ENCODE assay signal across 24 mouse cellular contexts in the genomic region with DNA sequence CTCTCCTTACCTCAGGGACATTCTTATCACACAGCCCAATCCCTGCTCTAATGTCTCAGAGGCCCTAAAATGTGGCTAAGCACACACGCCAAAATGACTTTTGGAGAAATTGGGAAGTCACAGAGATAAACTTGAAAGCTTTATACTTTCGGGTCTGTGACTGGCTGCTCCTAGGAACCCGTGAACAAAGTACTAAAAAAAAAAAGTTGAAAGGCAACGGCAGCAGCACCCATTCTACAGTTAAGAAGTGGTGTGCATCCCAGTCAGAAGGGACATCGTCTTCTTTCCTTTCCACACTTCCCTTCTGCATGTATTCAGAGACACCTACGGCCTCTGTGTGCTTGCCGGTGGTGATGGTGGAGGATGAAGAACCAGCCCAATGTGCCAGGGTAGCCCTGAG. TPM values are rescaled to one million over a fixed set of nuclear protein-coding genes. Genes with fewer than 3 reads are reported as not detected.
DNase-seq lines count a peak whose midpoint lies in the region; ATAC-seq and TF ChIP-seq lines count a peak whose summit lies in the region.
"Had no signal": no experiment of that assay in that cellular context is flagged by ENCODE, and none has a peak within 500 bp of the region (broad histone marks: within the 10 kb centered on the region; RNA-seq: fewer than 3 reads in every experiment).

No protein-coding gene starts in this region.

- H3K27me3 ChIP-seq in liver, embryonic 14.5 days (ENCODE audit: control insufficient read depth, insufficient read depth, low read length): no peaks in the 10 kb centered on the region
- H3K27me3 ChIP-seq in liver, embryonic 12.5 days (replicated peaks): no peaks in the 10 kb centered on the region
- H3K27me3 ChIP-seq in MEL (ENCODE audit: control insufficient read depth in 1 of 2, insufficient read depth in 2 of 2, low read length in 2 of 2): no peaks in the 10 kb centered on the region
- no peaks in the 10 kb centered on the region for H3K27me3 ChIP-seq in thymus, adult 2 months (ENCODE audit: control insufficient read depth, insufficient read depth, low read length)
- H3K27me3 ChIP-seq: embryonic facial prominence, embryonic 13.5 days; embryonic facial prominence, embryonic 15.5 days had no signal

- 56% methylated on average over 7 of the region's 7 CpGs for WGBS in liver, embryonic 14.5 days (ENCODE audit: insufficient replicate concordance)
- WGBS in liver, embryonic 12.5 days (ENCODE audit: insufficient replicate concordance): 67% methylated on average over 7 of the region's 7 CpGs
- 96% methylated on average over 7 of the region's 7 CpGs for WGBS in thymus, adult 2 months

- no peak for DNase-seq in liver, embryonic 14.5 days (ENCODE audit: low read depth in 3 of 3, low spot score in 3 of 3)
- DNase-seq in MEL (ENCODE audit: low read depth, low spot score) (no peak), MEL-GATA-1-ER (ENCODE audit: extremely low read depth, low read depth) (peak; percentile 37)
- DNase-seq in heart, postnatal 14 days: no peak
- no peak for DNase-seq in thymus, adult 2 months
- DNase-seq: adrenal gland, adult 2 months; adrenal gland, postnatal 10 days; adrenal gland, postnatal 25 days; cerebellum, adult 11 months; cerebellum, adult 18-20 months; cerebellum, adult 8-10 months; cerebellum, adult 9-11 months; cerebellum, postnatal 14 days; cerebellum, postnatal 36 days; embryo, embryonic 11 days had no signal

- no peak overlapping the region for H3K4me2 ChIP-seq in liver, embryonic 14.5 days (ENCODE audit: low read depth)
- H3K4me2 ChIP-seq in liver, embryonic 12.5 days: no peak overlapping the region
- H3K4me2 ChIP-seq: embryonic facial prominence, embryonic 13.5 days; embryonic facial prominence, embryonic 15.5 days; forebrain, embryonic 12.5 days had no signal

- H3K4me3 ChIP-seq in liver, embryonic 14.5 days (ENCODE audit: insufficient read depth in 1 of 2, low read depth in 2 of 2, low read length in 2 of 2): no peak overlapping the region
- no peak overlapping the region for H3K4me3 ChIP-seq in liver, embryonic 12.5 days
- peak overlapping the region; percentile 13 to 15; a peak in 3 of 4 replicates for H3K4me3 ChIP-seq in MEL (ENCODE audit: control insufficient read depth in 1 of 2, insufficient read depth in 1 of 2, low read depth in 2 of 2, low read length in 2 of 2)
- no peak overlapping the region for H3K4me3 ChIP-seq in thymus, adult 2 months (ENCODE audit: control insufficient read depth, insufficient read depth, low read length)
- H3K4me3 ChIP-seq: embryonic facial prominence, embryonic 13.5 days; embryonic facial prominence, embryonic 15.5 days; forebrain, embryonic 10.5 days; forebrain, embryonic 12.5 days had no signal

- no peak for TF ChIP-seq EP300 in liver, embryonic 14.5 days (IDR thresholded peaks at IDR 0.05; ENCODE audit: low read depth)
- no peak for TF ChIP-seq EP300 in MEL (IDR thresholded peaks at IDR 0.05; ENCODE audit: low read depth in 1 of 2, low read length in 2 of 2)

- no peak overlapping the region for H3K27ac ChIP-seq in liver, embryonic 14.5 days
- H3K27ac ChIP-seq in liver, embryonic 12.5 days: no peak overlapping the region
- H3K27ac ChIP-seq in MEL (ENCODE audit: control insufficient read depth, low read depth, low read length): peak overlapping the region; percentile 88
- H3K27ac ChIP-seq in thymus, adult 2 months (ENCODE audit: control insufficient read depth, insufficient read depth, low read length): no peak overlapping the region
- H3K27ac ChIP-seq: embryonic facial prominence, embryonic 13.5 days; embryonic facial prominence, embryonic 15.5 days; forebrain, embryonic 10.5 days; forebrain, embryonic 12.5 days had no signal

- H3K9ac ChIP-seq in liver, embryonic 14.5 days (replicated peaks): no peak overlapping the region
- H3K9ac ChIP-seq in liver, embryonic 12.5 days: no peak overlapping the region
- peak overlapping the region; percentile 30 for H3K9ac ChIP-seq in MEL (ENCODE audit: control insufficient read depth, low read depth, low read length, poor library complexity, severe bottlenecking)
- H3K9ac ChIP-seq: embryonic facial prominence, embryonic 13.5 days; embryonic facial prominence, embryonic 15.5 days; forebrain, embryonic 12.5 days had no signal

- TF ChIP-seq POLR2A in MEL (IDR thresholded peaks at IDR 0.05; ENCODE audit: control insufficient read depth in 1 of 2, insufficient read depth in 1 of 2, low read depth in 1 of 2, low read length in 2 of 2, poor library complexity in 1 of 2): no peak
- TF ChIP-seq POLR2A in thymus, adult 2 months (IDR thresholded peaks at IDR 0.05; ENCODE audit: control insufficient read depth, extremely low read depth, insufficient read depth, low read length, poor library complexity): no peak

- no peaks in the 10 kb centered on the region for H3K36me3 ChIP-seq in liver, embryonic 14.5 days (replicated peaks; ENCODE audit: control insufficient read depth, insufficient read depth, low read depth)
- H3K36me3 ChIP-seq in liver, embryonic 12.5 days: no peaks in the 10 kb centered on the region
- H3K36me3 ChIP-seq in MEL (ENCODE audit: control insufficient read depth in 1 of 2, insufficient read depth in 2 of 2, low read length in 2 of 2): peaks cover 3 to 29% of the 10 kb centered on the region in 2 experiments; a peak in 3 of 4 replicates
- H3K36me3 ChIP-seq in thymus, adult 2 months (ENCODE audit: control insufficient read depth, insufficient read depth, low read length): peaks cover 13% of the 10 kb centered on the region
- H3K36me3 ChIP-seq: embryonic facial prominence, embryonic 13.5 days; embryonic facial prominence, embryonic 15.5 days; forebrain, embryonic 10.5 days; forebrain, embryonic 12.5 days had no signal

- no peak for TF ChIP-seq RAD21 in MEL (IDR thresholded peaks at IDR 0.05; ENCODE audit: low read depth, low read length)

- H3K4me1 ChIP-seq in liver, embryonic 14.5 days (replicated peaks; ENCODE audit: control insufficient read depth in 2 of 2, insufficient read depth in 2 of 2, low read length in 1 of 2): peaks cover 0 to 7% of the 10 kb centered on the region in 2 experiments; a peak in 2 of 4 replicates
- peaks cover 14% of the 10 kb centered on the region; the same call in 1 of the 2 replicates for H3K4me1 ChIP-seq in liver, embryonic 12.5 days
- peaks cover 9 to 35% of the 10 kb centered on the region in 2 experiments for H3K4me1 ChIP-seq in MEL (ENCODE audit: control insufficient read depth in 1 of 2, insufficient read depth in 2 of 2, low read length in 2 of 2)
- no peaks in the 10 kb centered on the region for H3K4me1 ChIP-seq in thymus, adult 2 months (replicated peaks; ENCODE audit: control insufficient read depth, insufficient read depth, low read length)
- H3K4me1 ChIP-seq: embryonic facial prominence, embryonic 15.5 days had no signal

- no peaks in the 10 kb centered on the region for H3K9me3 ChIP-seq in liver, embryonic 14.5 days (ENCODE audit: control insufficient read depth, low read length)
- no peaks in the 10 kb centered on the region for H3K9me3 ChIP-seq in liver, embryonic 12.5 days (replicated peaks)
- no peaks in the 10 kb centered on the region for H3K9me3 ChIP-seq in MEL (replicated peaks; ENCODE audit: insufficient read depth, low read length)
- H3K9me3 ChIP-seq: embryonic facial prominence, embryonic 13.5 days; embryonic facial prominence, embryonic 15.5 days; forebrain, embryonic 10.5 days; forebrain, embryonic 12.5 days had no signal

- no peak for TF ChIP-seq CTCF in liver, embryonic 14.5 days (IDR thresholded peaks at IDR 0.05; ENCODE audit: low read depth)
- TF ChIP-seq CTCF in MEL (IDR thresholded peaks at IDR 0.05 in 2 of 3, conservative IDR thresholded peaks at IDR 0.05 in 1 of 3; ENCODE audit: control insufficient read depth in 1 of 3, insufficient read depth in 1 of 3, low read depth in 2 of 3, low read length in 3 of 3, poor library complexity in 1 of 3, severe bottlenecking in 1 of 3): no peak
- TF ChIP-seq CTCF in thymus, adult 2 months (IDR thresholded peaks at IDR 0.05; ENCODE audit: borderline replicate concordance, control insufficient read depth, extremely low read depth, insufficient read depth, low read length, poor library complexity): no peak

- peak; percentile 31; the same call in 1 of the 2 replicates for ATAC-seq in liver, embryonic 14.5 days (ENCODE audit: insufficient read depth)
- ATAC-seq in liver, embryonic 12.5 days: no peak; the same call in 1 of the 2 replicates
- ATAC-seq: forebrain, embryonic 14.5 days; forebrain, embryonic 16.5 days had no signal

- H3K79me2 ChIP-seq in MEL (ENCODE audit: control insufficient read depth, insufficient read depth, low read length, poor library complexity): no peaks in the 10 kb centered on the region

- intact Hi-C loops in heart, postnatal 14 days (cut with DNase I): no loop called here

TF ChIP-seq in MEL, 35 proteins besides CTCF, POLR2A, EP300 and RAD21:
- TF ChIP-seq ZC3H11A (IDR thresholded peaks at IDR 0.05; ENCODE audit: low read depth, low read length) (no peak), MYC (IDR thresholded peaks at IDR 0.05; ENCODE audit: low read depth, low read length) (no peak), NRF1 (IDR thresholded peaks at IDR 0.05; ENCODE audit: insufficient read depth, low read depth, low read length, poor library complexity, severe bottlenecking) (no peak), ZNF384 (IDR thresholded peaks at IDR 0.05; ENCODE audit: low read depth, low read length) (peak; percentile 90), TBP (IDR thresholded peaks at IDR 0.05; ENCODE audit: low read depth, low read length) (no peak)

RNA-seq across cellular contexts. Expression of a gene that starts 14.6 kb away (rescaled TPM):
- 0.01 TPM in 1 of 2 replicates, not detected in the other for polyA plus RNA-seq in liver, embryonic 14.5 days (2012; rRNA removed)
- polyA plus RNA-seq in liver, embryonic 14.5 days (2014; fragmentation: Nextera tagmentation; extraction: Ambion mirVana): 0.03 TPM in 1 of 2 replicates, not detected in the other
- polyA plus RNA-seq in liver, embryonic 12.5 days (2016; fragmentation: Nextera tagmentation; extraction: Ambion mirVana): 0.07 and 0.10 TPM in 2 replicates
- 0.20 and 0.23 TPM in 2 replicates for total RNA-seq in MEL (2012; rRNA removed)
- under 1 TPM in 1 of 2 experiments, not detected in 1; 0.10 TPM for polyA plus RNA-seq in MEL (2012; ENCODE audit: insufficient read depth in 1 of 2, insufficient read length in 2 of 2, low read depth in 1 of 2, low replicate concordance in 2 of 2, missing spikeins in 1 of 2)
- not detected for total RNA-seq in heart, postnatal 14 days (2021)
- 0.05 and 0.07 TPM in 2 replicates for polyA plus RNA-seq in thymus, adult 2 months (2012; rRNA removed)
- total RNA-seq: adrenal gland, postnatal 25 days had no signal
- polyA plus RNA-seq: C2C12; erythroblast, embryonic 14.5 days had no signal

Comparison
In these comparisons a context has a peak if more than half of its experiments do, and no peak if none do; other contexts are left out.
1. H3K4me3 ChIP-seq: peak in MEL (2 of 2); none in liver, embryonic 14.5 days (0 of 2), liver, embryonic 12.5 days (single experiment) and thymus, adult 2 months (single experiment).